Comparison of ENCODE assay signal across 10 mouse cellular contexts in genomic region chr6:91347721-91348120, GRCm38 (mm10).
DNase-seq lines count a peak whose midpoint lies in the region; ATAC-seq lines count a peak whose summit lies in the region.
"Had no signal": no experiment of that assay in that cellular context is flagged by ENCODE, and none has a peak within 500 bp of the region (broad histone marks: within the 10 kb centered on the region; RNA-seq: fewer than 3 reads in every experiment).

No protein-coding gene starts in this region.

- peaks cover 4% of the 10 kb centered on the region; the same call in 1 of the 2 replicates for H3K27me3 ChIP-seq in hindbrain, embryonic 13.5 days
- no peaks in the 10 kb centered on the region for H3K27me3 ChIP-seq in neural tube, embryonic 14.5 days (ENCODE audit: control insufficient read depth, insufficient read depth, low read length)

- peaks cover 65% of the 10 kb centered on the region for H3K4me1 ChIP-seq in hindbrain, embryonic 13.5 days (replicated peaks)
- peaks cover 12% of the 10 kb centered on the region; the same call in 1 of the 2 replicates for H3K4me1 ChIP-seq in neural tube, embryonic 14.5 days (ENCODE audit: control insufficient read depth, insufficient read depth, low read length)

- peak; percentile 40; the same call in 1 of the 2 replicates for ATAC-seq in hindbrain, embryonic 13.5 days (ENCODE audit: low FRiP score)
- peak; percentile 66 for ATAC-seq in neural tube, embryonic 14.5 days (ENCODE audit: low read depth)

- no peak overlapping the region for H3K4me3 ChIP-seq in hindbrain, embryonic 13.5 days
- no peak overlapping the region for H3K4me3 ChIP-seq in neural tube, embryonic 14.5 days (ENCODE audit: low read depth, low read length)
- H3K4me3 ChIP-seq: limb, embryonic 15.5 days had no signal

- H3K9me3 ChIP-seq in hindbrain, embryonic 13.5 days = no peaks in the 10 kb centered on the region
- H3K9me3 ChIP-seq in neural tube, embryonic 14.5 days (ENCODE audit: control insufficient read depth, low read length) = no peaks in the 10 kb centered on the region
- H3K9me3 ChIP-seq: limb, embryonic 15.5 days had no signal

- H3K4me2 ChIP-seq in hindbrain, embryonic 13.5 days = no peak overlapping the region
- 0 out of 2 replicates have a peak overlapping the region, but pooled peaks have one; percentile 2 for H3K4me2 ChIP-seq in neural tube, embryonic 14.5 days (ENCODE audit: low read depth, low read length)
- H3K4me2 ChIP-seq: limb, embryonic 15.5 days had no signal

- H3K36me3 ChIP-seq in hindbrain, embryonic 13.5 days = no peaks in the 10 kb centered on the region
- H3K36me3 ChIP-seq in neural tube, embryonic 14.5 days (ENCODE audit: control insufficient read depth, insufficient read depth, low read length) = no peaks in the 10 kb centered on the region
- H3K36me3 ChIP-seq: limb, embryonic 15.5 days had no signal

- peak overlapping the region; percentile 84 for H3K27ac ChIP-seq in hindbrain, embryonic 13.5 days
- peak overlapping the region; percentile 50 for H3K27ac ChIP-seq in neural tube, embryonic 14.5 days (ENCODE audit: low read depth, low read length)
- H3K27ac ChIP-seq: limb, embryonic 15.5 days had no signal

- intact Hi-C loops in left cerebral cortex, postnatal 25 days (cut with DNase I) = loop anchor here (2.0 to 5.0 kb wide), 2 partner anchors 45 to 61 kb away; no protein-coding TSS in a partner anchor
- intact Hi-C loops in left cerebral cortex, postnatal 4 days (cut with DNase I) = no loop called here

- WGBS in hindbrain, embryonic 13.5 days = 4% methylated on average over 7 of the region's 7 CpGs
- WGBS in neural tube, embryonic 14.5 days = 7% methylated on average over 7 of the region's 7 CpGs

- peak; percentile 50 for DNase-seq in left cerebral cortex, postnatal 25 days (ENCODE audit: low spot score in 2 of 2)
- no peak for DNase-seq in left cerebral cortex, postnatal 4 days
- DNase-seq in embryo, embryonic 11 days = peak; percentile 74
- DNase-seq in thymus, postnatal 0 days (ENCODE audit: low spot score) = no peak
- DNase-seq in thymus, postnatal 36 days = no peak
- DNase-seq in thymus, postnatal 25 days = no peak
- DNase-seq: adrenal gland, adult 2 months had no signal

- H3K9ac ChIP-seq in hindbrain, embryonic 13.5 days = 0 out of 2 replicates have a peak overlapping the region, but pooled peaks have one; percentile 47
- H3K9ac ChIP-seq in neural tube, embryonic 14.5 days (replicated peaks; ENCODE audit: low read depth, low read length) = no peak overlapping the region
- H3K9ac ChIP-seq: limb, embryonic 15.5 days had no signal

Comparison
In these comparisons a context has a peak if more than half of its experiments do, and no peak if none do; other contexts are left out.
1. DNase-seq: peak in left cerebral cortex, postnatal 25 days (2 of 2) and embryo, embryonic 11 days (single experiment); none in left cerebral cortex, postnatal 4 days (single experiment), thymus, postnatal 0 days (single experiment), thymus, postnatal 36 days (0 of 2) and thymus, postnatal 25 days (single experiment).